Mouse (Mus musculus): ENCODE measurements around the gene Isl2. TPM values are rescaled to one million over a fixed set of nuclear protein-coding genes. Genes with fewer than 3 reads are reported as not detected.

The Isl2 gene
- polyA plus RNA-seq, 1 experiment from 2014 or later, result 0.18 TPM

GRCm38 (mm10) chr9:55544861-55545555 lies 6.5 kb downstream of the Isl2 start:
- Histone ChIP-seq H3K9ac (replicated peaks; ENCODE audit: low read depth, low read length) (no peak overlapping the region), H3K27ac (ENCODE audit: low read length) (no peak overlapping the region), H3K27me3 (replicated peaks; ENCODE audit: control insufficient read depth, insufficient read depth, low read length) (peaks cover 63% of the 10 kb centered on the region), H3K4me1 (replicated peaks; ENCODE audit: control insufficient read depth, insufficient read depth, low read length) (peaks cover 43% of the 10 kb centered on the region), H3K4me3 (replicated peaks; ENCODE audit: low read length) (no peak overlapping the region), H3K9me3 (ENCODE audit: control insufficient read depth, low read length) (no peaks in the 10 kb centered on the region), H3K36me3 (ENCODE audit: control insufficient read depth, insufficient read depth) (no peaks in the 10 kb centered on the region), H3K4me2 (ENCODE audit: low read length) (no peak overlapping the region)
- under 1% methylated on average over 30 of the region's 30 CpGs for WGBS
- no peak for ATAC-seq

- no peak for ATAC-seq
- Histone ChIP-seq H3K9me3 (ENCODE audit: control insufficient read depth, low read length) (no peaks in the 10 kb centered on the region), H3K4me1 (replicated peaks; ENCODE audit: control insufficient read depth, insufficient read depth, low read length) (peaks cover 39% of the 10 kb centered on the region), H3K36me3 (ENCODE audit: control insufficient read depth, insufficient read depth) (no peaks in the 10 kb centered on the region), H3K4me3 (replicated peaks; ENCODE audit: low read length) (peak overlapping the region; percentile 39), H3K27me3 (replicated peaks; ENCODE audit: control insufficient read depth, insufficient read depth, low read length) (peaks cover 64% of the 10 kb centered on the region), H3K9ac (replicated peaks; ENCODE audit: low read depth, low read length) (no peak overlapping the region), H3K4me2 (ENCODE audit: low read length) (peak overlapping the region; percentile 42), H3K27ac (ENCODE audit: low read length) (no peak overlapping the region)
- WGBS, result 4% methylated on average over 41 of the region's 41 CpGs
Measured at GRCm38 (mm10) chr9:55545556-55546175, 7.2 kb downstream of the Isl2 start.

GRCm38 (mm10) chr9:55546176-55547010 lies 7.9 kb downstream of the Isl2 start:
- Histone ChIP-seq H3K27me3 (replicated peaks; ENCODE audit: control insufficient read depth, insufficient read depth, low read length) (peaks cover 59% of the 10 kb centered on the region), H3K4me2 (ENCODE audit: low read length) (peak overlapping the region; percentile 42), H3K9ac (replicated peaks; ENCODE audit: low read depth, low read length) (no peak overlapping the region), H3K36me3 (ENCODE audit: control insufficient read depth, insufficient read depth) (no peaks in the 10 kb centered on the region), H3K9me3 (ENCODE audit: control insufficient read depth, low read length) (no peaks in the 10 kb centered on the region), H3K27ac (ENCODE audit: low read length) (no peak overlapping the region), H3K4me1 (replicated peaks; ENCODE audit: control insufficient read depth, insufficient read depth, low read length) (peaks cover 33% of the 10 kb centered on the region), H3K4me3 (replicated peaks; ENCODE audit: low read length) (peak overlapping the region; percentile 39)
- peak; percentile 65 for ATAC-seq
- WGBS, result 2% methylated on average over 63 of the region's 63 CpGs

- 16% methylated on average over 3 of the region's 3 CpGs for WGBS
- ATAC-seq, result no peak
Measured at GRCm38 (mm10) chr9:55548871-55549270, 10.4 kb downstream of the Isl2 start.

GRCm38 (mm10) chr9:55549302-55549890 lies 10.9 kb downstream of the Isl2 start:
- Histone ChIP-seq H3K4me3 (replicated peaks; ENCODE audit: low read length) (no peak overlapping the region), H3K27ac (ENCODE audit: low read length) (no peak overlapping the region), H3K9me3 (ENCODE audit: control insufficient read depth, low read length) (no peaks in the 10 kb centered on the region), H3K36me3 (ENCODE audit: control insufficient read depth, insufficient read depth) (no peaks in the 10 kb centered on the region), H3K27me3 (replicated peaks; ENCODE audit: control insufficient read depth, insufficient read depth, low read length) (peaks cover 47% of the 10 kb centered on the region), H3K4me2 (ENCODE audit: low read length) (no peak overlapping the region), H3K9ac (replicated peaks; ENCODE audit: low read depth, low read length) (no peak overlapping the region), H3K4me1 (replicated peaks; ENCODE audit: control insufficient read depth, insufficient read depth, low read length) (peaks cover 16% of the 10 kb centered on the region)
- no peak for ATAC-seq
- WGBS, result 5% methylated on average over 16 of the region's 16 CpGs

More at GRCm38 (mm10) chr9:55548871-55549270, 10.4 kb downstream of the Isl2 start:
- Histone ChIP-seq H3K27ac (ENCODE audit: low read length) (no peak overlapping the region), H3K4me1 (replicated peaks; ENCODE audit: control insufficient read depth, insufficient read depth, low read length) (peaks cover 21% of the 10 kb centered on the region), H3K4me2 (ENCODE audit: low read length) (no peak overlapping the region), H3K36me3 (ENCODE audit: control insufficient read depth, insufficient read depth) (no peaks in the 10 kb centered on the region), H3K27me3 (replicated peaks; ENCODE audit: control insufficient read depth, insufficient read depth, low read length) (peaks cover 47% of the 10 kb centered on the region), H3K9me3 (ENCODE audit: control insufficient read depth, low read length) (no peaks in the 10 kb centered on the region), H3K9ac (replicated peaks; ENCODE audit: low read depth, low read length) (no peak overlapping the region), H3K4me3 (replicated peaks; ENCODE audit: low read length) (no peak overlapping the region)

GRCm38 (mm10) chr9:55554986-55555385 lies 16.5 kb downstream of the Isl2 start:
- Histone ChIP-seq H3K27me3 (replicated peaks; ENCODE audit: control insufficient read depth, insufficient read depth, low read length) (peaks cover 5% of the 10 kb centered on the region), H3K9me3 (ENCODE audit: control insufficient read depth, low read length) (no peaks in the 10 kb centered on the region), H3K4me3 (replicated peaks; ENCODE audit: low read length) (no peak overlapping the region), H3K4me2 (ENCODE audit: low read length) (no peak overlapping the region), H3K4me1 (replicated peaks; ENCODE audit: control insufficient read depth, insufficient read depth, low read length) (no peaks in the 10 kb centered on the region), H3K27ac (ENCODE audit: low read length) (no peak overlapping the region), H3K36me3 (ENCODE audit: control insufficient read depth, insufficient read depth) (no peaks in the 10 kb centered on the region), H3K9ac (replicated peaks; ENCODE audit: low read depth, low read length) (no peak overlapping the region)
- 80% methylated on average over 1 of the region's 1 CpGs for WGBS
- ATAC-seq, result no peak

- no peak for ATAC-seq
- no peaks in the 10 kb centered on the region for H3K9me3 ChIP-seq (ENCODE audit: control insufficient read depth, low read length)
- H3K27ac ChIP-seq (ENCODE audit: low read length), result no peak overlapping the region
- no peak overlapping the region for H3K4me2 ChIP-seq (ENCODE audit: low read length)
- H3K27me3 ChIP-seq (replicated peaks; ENCODE audit: control insufficient read depth, insufficient read depth, low read length), result no peaks in the 10 kb centered on the region
- 93% methylated on average over 1 of the region's 1 CpGs for WGBS
- H3K4me3 ChIP-seq (replicated peaks; ENCODE audit: low read length), result no peak overlapping the region
- H3K4me1 ChIP-seq (replicated peaks; ENCODE audit: control insufficient read depth, insufficient read depth, low read length), result no peaks in the 10 kb centered on the region
- H3K36me3 ChIP-seq (ENCODE audit: control insufficient read depth, insufficient read depth), result no peaks in the 10 kb centered on the region
- H3K9ac ChIP-seq (replicated peaks; ENCODE audit: low read depth, low read length), result no peak overlapping the region
Measured at GRCm38 (mm10) chr9:55560960-55561359, 22.5 kb downstream of the Isl2 start.

- Histone ChIP-seq H3K4me3 (replicated peaks; ENCODE audit: low read length) (no peak overlapping the region), H3K9ac (replicated peaks; ENCODE audit: low read depth, low read length) (no peak overlapping the region), H3K4me1 (replicated peaks; ENCODE audit: control insufficient read depth, insufficient read depth, low read length) (no peaks in the 10 kb centered on the region), H3K27ac (ENCODE audit: low read length) (no peak overlapping the region), H3K9me3 (ENCODE audit: control insufficient read depth, low read length) (no peaks in the 10 kb centered on the region), H3K27me3 (replicated peaks; ENCODE audit: control insufficient read depth, insufficient read depth, low read length) (no peaks in the 10 kb centered on the region), H3K36me3 (ENCODE audit: control insufficient read depth, insufficient read depth) (no peaks in the 10 kb centered on the region), H3K4me2 (ENCODE audit: low read length) (no peak overlapping the region)
- 55% methylated on average over 5 of the region's 5 CpGs for WGBS
- ATAC-seq, result peak; percentile 61
Measured at GRCm38 (mm10) chr9:55568466-55569159, 30.1 kb downstream of the Isl2 start.

Data from forebrain, embryonic 16.5 days (tissue).